ENCODE assay signal across 20 mouse cellular contexts in genomic region chr2:154233426-154233825, GRCm38 (mm10). TPM values are rescaled to one million over a fixed set of nuclear protein-coding genes. Genes with fewer than 3 reads are reported as not detected.
DNase-seq lines count a peak whose midpoint lies in the region; ATAC-seq lines count a peak whose summit lies in the region.
"Had no signal": no experiment of that assay in that cellular context is flagged by ENCODE, and none has a peak within 500 bp of the region (broad histone marks: within the 10 kb centered on the region; RNA-seq: fewer than 3 reads in every experiment).

No protein-coding gene starts in this region.

- no peak overlapping the region for H3K4me3 ChIP-seq in forebrain, embryonic 16.5 days (replicated peaks; ENCODE audit: low read length)
- H3K4me3 ChIP-seq in forebrain, embryonic 12.5 days (replicated peaks), result no peak overlapping the region
- H3K4me3 ChIP-seq in limb, embryonic 10.5 days, result no peak overlapping the region
- H3K4me3 ChIP-seq: embryonic facial prominence, embryonic 12.5 days; heart, embryonic 13.5 days; midbrain, embryonic 10.5 days had no signal

- peak; percentile 72 for ATAC-seq in forebrain, embryonic 16.5 days
- ATAC-seq in forebrain, embryonic 12.5 days (ENCODE audit: low FRiP score), result no peak
- ATAC-seq: intestine, postnatal 0 days had no signal

- H3K36me3 ChIP-seq in forebrain, embryonic 16.5 days (ENCODE audit: control insufficient read depth, insufficient read depth), result no peaks in the 10 kb centered on the region
- no peaks in the 10 kb centered on the region for H3K36me3 ChIP-seq in forebrain, embryonic 12.5 days (replicated peaks)
- H3K36me3 ChIP-seq in limb, embryonic 10.5 days, result no peaks in the 10 kb centered on the region
- H3K36me3 ChIP-seq: embryonic facial prominence, embryonic 12.5 days; heart, embryonic 13.5 days; midbrain, embryonic 10.5 days had no signal

- intact Hi-C loops in gastrocnemius, postnatal 36 days (cut with DNase I), result no loop called here

- H3K27me3 ChIP-seq in forebrain, embryonic 16.5 days (replicated peaks; ENCODE audit: control insufficient read depth, insufficient read depth, low read length), result no peaks in the 10 kb centered on the region
- no peaks in the 10 kb centered on the region for H3K27me3 ChIP-seq in forebrain, embryonic 12.5 days
- H3K27me3 ChIP-seq in limb, embryonic 10.5 days (ENCODE audit: low read depth, poor library complexity, severe bottlenecking), result no peaks in the 10 kb centered on the region
- H3K27me3 ChIP-seq: embryonic facial prominence, embryonic 12.5 days; heart, embryonic 13.5 days had no signal

- H3K4me1 ChIP-seq in forebrain, embryonic 16.5 days (replicated peaks; ENCODE audit: control insufficient read depth, insufficient read depth, low read length), result peaks cover 6% of the 10 kb centered on the region
- H3K4me1 ChIP-seq in forebrain, embryonic 12.5 days, result no peaks in the 10 kb centered on the region
- H3K4me1 ChIP-seq in limb, embryonic 10.5 days, result 0 out of 2 replicates have a peak, but pooled peaks cover 4% of the 10 kb centered on the region
- H3K4me1 ChIP-seq: embryonic facial prominence, embryonic 12.5 days; heart, embryonic 13.5 days; midbrain, embryonic 10.5 days had no signal

- H3K9ac ChIP-seq in forebrain, embryonic 16.5 days (replicated peaks; ENCODE audit: low read depth, low read length), result no peak overlapping the region
- no peak overlapping the region for H3K9ac ChIP-seq in forebrain, embryonic 12.5 days
- H3K9ac ChIP-seq: embryonic facial prominence, embryonic 12.5 days; heart, embryonic 13.5 days; liver, embryonic 14.5 days had no signal

- no peaks in the 10 kb centered on the region for H3K9me3 ChIP-seq in forebrain, embryonic 16.5 days (ENCODE audit: control insufficient read depth, low read length)
- no peaks in the 10 kb centered on the region for H3K9me3 ChIP-seq in forebrain, embryonic 12.5 days
- no peaks in the 10 kb centered on the region for H3K9me3 ChIP-seq in limb, embryonic 10.5 days (replicated peaks)
- H3K9me3 ChIP-seq: embryonic facial prominence, embryonic 12.5 days; heart, embryonic 13.5 days; midbrain, embryonic 10.5 days had no signal

- no peak overlapping the region for H3K4me2 ChIP-seq in forebrain, embryonic 16.5 days (ENCODE audit: low read length)
- H3K4me2 ChIP-seq in forebrain, embryonic 12.5 days, result no peak overlapping the region
- H3K4me2 ChIP-seq: embryonic facial prominence, embryonic 12.5 days; heart, embryonic 13.5 days had no signal

- H3K27ac ChIP-seq in forebrain, embryonic 16.5 days (ENCODE audit: low read length), result no peak overlapping the region
- H3K27ac ChIP-seq in forebrain, embryonic 12.5 days, result no peak overlapping the region
- H3K27ac ChIP-seq in limb, embryonic 10.5 days, result no peak overlapping the region
- H3K27ac ChIP-seq: embryonic facial prominence, embryonic 12.5 days; heart, embryonic 13.5 days; liver, embryonic 14.5 days; midbrain, embryonic 10.5 days had no signal

- peak; percentile 51 to 62 for DNase-seq in right cerebral cortex, postnatal 10 days (ENCODE audit: low spot score in 2 of 2)
- DNase-seq in right cerebral cortex, postnatal 25 days, result no peak
- peak; percentile 35 to 79 for DNase-seq in layer of hippocampus, adult 18-20 months (ENCODE audit: low spot score in 2 of 2)
- DNase-seq in gastrocnemius, postnatal 36 days, result no peak
- DNase-seq in limb, embryonic 10.5 days (ENCODE audit: low spot score), result no peak
- DNase-seq: adrenal gland, adult 2 months; B cell, adult 2 months; gastrocnemius, postnatal 25 days; kidney, postnatal 25 days; lung, postnatal 14 days had no signal

- 71% methylated on average over 6 of the region's 6 CpGs for WGBS in forebrain, embryonic 16.5 days
- 94% methylated on average over 6 of the region's 6 CpGs for WGBS in forebrain, embryonic 12.5 days
- 94% methylated on average over 6 of the region's 6 CpGs for WGBS in limb, embryonic 10.5 days

RNA-seq across cellular contexts. Expression of gene Bpifb5, which starts 9.9 kb away (rescaled TPM):
- polyA plus RNA-seq in forebrain, embryonic 16.5 days (2015; fragmentation: Nextera tagmentation; extraction: Ambion mirVana), result 0.13 and 0.20 TPM in 2 replicates
- 0.11 TPM in 1 of 2 replicates, not detected in the other for polyA plus RNA-seq in forebrain, embryonic 12.5 days (2016; fragmentation: Nextera tagmentation; extraction: Ambion mirVana)
- not detected for total RNA-seq in layer of hippocampus, adult 18-20 months (2021)
- total RNA-seq in gastrocnemius, postnatal 36 days (2021), result not detected
- 0.41 TPM in 1 of 2 replicates, not detected in the other for polyA plus RNA-seq in limb, embryonic 10.5 days (2016; fragmentation: Nextera tagmentation; extraction: Ambion mirVana)
- total RNA-seq: gastrocnemius, postnatal 25 days had no signal
- polyA plus RNA-seq: hindbrain, embryonic 11.5 days; liver, embryonic 14.5 days had no signal

RNA-seq across cellular contexts. Expression of gene Bpifb9a, which starts 24.2 kb away (rescaled TPM):
- not detected in 2 replicates for polyA plus RNA-seq in forebrain, embryonic 16.5 days (2015; fragmentation: Nextera tagmentation; extraction: Ambion mirVana)
- not detected in 2 replicates for polyA plus RNA-seq in forebrain, embryonic 12.5 days (2016; fragmentation: Nextera tagmentation; extraction: Ambion mirVana)
- total RNA-seq in layer of hippocampus, adult 18-20 months (2021), result not detected
- total RNA-seq in gastrocnemius, postnatal 36 days (2021), result not detected
- not detected in 2 replicates for polyA plus RNA-seq in limb, embryonic 10.5 days (2016; fragmentation: Nextera tagmentation; extraction: Ambion mirVana)
- total RNA-seq: adrenal gland, adult 2 months; gastrocnemius, postnatal 25 days had no signal
- polyA plus RNA-seq: adrenal gland, adult 2 months; embryonic facial prominence, embryonic 12.5 days; heart, embryonic 13.5 days; hindbrain, embryonic 11.5 days; intestine, postnatal 0 days; limb, embryonic 11.5 days; liver, embryonic 14.5 days; midbrain, embryonic 10.5 days; stomach, embryonic 16.5 days had no signal

RNA-seq across cellular contexts. Expression of gene Bpifb1, which starts 42.8 kb away (rescaled TPM):
- 0.20 and 0.34 TPM in 2 replicates for polyA plus RNA-seq in forebrain, embryonic 16.5 days (2015; fragmentation: Nextera tagmentation; extraction: Ambion mirVana)
- polyA plus RNA-seq in forebrain, embryonic 12.5 days (2016; fragmentation: Nextera tagmentation; extraction: Ambion mirVana), result not detected in 2 replicates
- total RNA-seq in layer of hippocampus, adult 18-20 months (2021), result under 1 TPM; 0.12 to 0.15 TPM
- not detected for total RNA-seq in gastrocnemius, postnatal 36 days (2021)
- not detected in 2 replicates for polyA plus RNA-seq in limb, embryonic 10.5 days (2016; fragmentation: Nextera tagmentation; extraction: Ambion mirVana)
- total RNA-seq: gastrocnemius, postnatal 25 days had no signal
- polyA plus RNA-seq: embryonic facial prominence, embryonic 12.5 days; hindbrain, embryonic 11.5 days; limb, embryonic 11.5 days; midbrain, embryonic 10.5 days had no signal

Comparison
In these comparisons a context has a peak if more than half of its experiments do, and no peak if none do; other contexts are left out.
1. DNase-seq: peak in right cerebral cortex, postnatal 10 days (2 of 2) and layer of hippocampus, adult 18-20 months (2 of 2); none in right cerebral cortex, postnatal 25 days (single experiment), gastrocnemius, postnatal 36 days (0 of 2) and limb, embryonic 10.5 days (single experiment).